Mouse (Mus musculus) embryonic facial prominence, embryonic 10.5 days (tissue): ENCODE measurements around the gene Tsc2. TPM values are rescaled to one million over a fixed set of nuclear protein-coding genes. Genes with fewer than 3 reads are reported as not detected.

Experiments
- DNase-seq: peaks from one replicate; pipeline ENCODE4 v3.0.0-alpha.2; 2017; ENCODE audit warnings: low spot score
- H3K27ac ChIP-seq: fragments of 300-500 bp; sonication (generic); replicated peaks from 2 replicates; pipeline ENCODE4 v1.5.1; 2016; ENCODE audit warnings: mild to moderate bottlenecking
- H3K27me3 ChIP-seq: fragments of 300-500 bp; sonication (generic); replicated peaks from 2 replicates; pipeline ENCODE4 v1.6.1; 2016; ENCODE audit warnings: low read depth, mild to moderate bottlenecking; ENCODE audit not compliant: poor library complexity, severe bottlenecking
- H3K36me3 ChIP-seq: fragments of 300-500 bp; sonication (generic); replicated peaks from 2 replicates; pipeline ENCODE4 v1.6.1; 2016; ENCODE audit warnings: mild to moderate bottlenecking, moderate library complexity
- H3K4me1 ChIP-seq: fragments of 300-500 bp; sonication (generic); 2 replicates; pipeline ENCODE4 v1.6.1; 2016
- H3K4me3 ChIP-seq: fragments of 300-500 bp; sonication (generic); 2 replicates; pipeline ENCODE4 v1.5.1; 2016; ENCODE audit warnings: mild to moderate bottlenecking, moderate library complexity
- H3K9me3 ChIP-seq: fragments of 300-500 bp; sonication (generic); 2 replicates; pipeline ENCODE4 v1.6.1; 2016; ENCODE audit warnings: mild to moderate bottlenecking
- WGBS: fragments of 180-500 bp; shearing (Covaris S2); methylation state at CpG from one replicate; pipeline ENCODE4 v1.1.7; 2016; 5-methylcytosine and 5-hydroxymethylcytosine counted together
- polyA plus RNA-seq: library from polyadenylated mRNA; unstranded; fragments of >200 nt; fragmentation: Nextera tagmentation; extraction: Ambion mirVana; gene quantifications from 2 replicates; pipeline ENCODE4 v1.2.1, GENCODE M21; 2016

The Tsc2 gene
- polyA plus RNA-seq, 1 experiment from 2014 or later, result 70.4 TPM

DNA sequence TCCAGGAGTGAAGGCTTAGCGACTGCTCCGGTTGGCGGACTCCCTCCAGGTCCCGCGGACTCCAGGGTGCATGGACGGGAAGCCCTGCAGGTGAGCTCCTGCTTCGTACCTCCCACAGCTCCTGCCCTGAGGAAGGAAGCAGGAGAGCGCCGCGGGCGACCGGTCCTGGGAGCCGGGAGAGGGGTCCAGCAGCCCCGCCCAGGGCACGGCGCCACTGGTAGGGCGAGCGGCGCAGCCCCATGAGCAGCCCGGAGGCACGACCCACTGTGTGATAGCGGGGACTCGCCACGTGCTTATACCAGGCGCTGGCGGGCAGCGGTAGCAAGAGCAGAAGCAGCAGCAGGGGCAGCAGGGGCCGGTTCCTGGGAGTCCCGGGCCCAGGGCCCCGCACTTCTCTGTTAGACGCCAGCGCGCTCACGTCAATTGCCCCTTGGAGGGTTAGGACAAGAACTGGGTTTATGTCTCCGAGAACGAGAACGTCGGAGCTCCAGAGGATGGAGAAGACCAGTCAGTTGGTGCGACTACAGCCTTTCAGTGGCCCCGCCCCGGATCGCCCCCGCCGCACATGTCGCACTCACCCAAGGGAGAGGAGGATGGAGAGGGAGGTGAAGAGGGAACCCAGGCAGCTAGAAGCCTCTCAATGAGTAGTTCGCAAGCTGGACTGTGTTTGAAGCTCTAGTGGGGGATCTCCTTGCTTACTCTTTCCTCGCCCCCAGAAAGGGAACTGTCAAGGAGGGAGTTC is 25.8 kb upstream of the Tsc2 start, which contains the start of gene Npw:
Npw (minus strand) TSS at position 441 of the 742 bp plus-strand sequence.
- no peaks in the 10 kb centered on the region for H3K36me3 ChIP-seq
- peak within 1 kb of the TSS; percentile 45; the same call in 1 of the 2 replicates for H3K27ac ChIP-seq
- peak; percentile 60 for DNase-seq
- no peaks in the 10 kb centered on the region for H3K9me3 ChIP-seq
- peak within 1 kb of the TSS; percentile 61 for H3K4me3 ChIP-seq
- peaks cover 23% of the 10 kb centered on the region for H3K4me1 ChIP-seq
- peaks cover 63% of the 10 kb centered on the region for H3K27me3 ChIP-seq
- 1% methylated on average over 47 of the region's 47 CpGs for WGBS

DNA sequence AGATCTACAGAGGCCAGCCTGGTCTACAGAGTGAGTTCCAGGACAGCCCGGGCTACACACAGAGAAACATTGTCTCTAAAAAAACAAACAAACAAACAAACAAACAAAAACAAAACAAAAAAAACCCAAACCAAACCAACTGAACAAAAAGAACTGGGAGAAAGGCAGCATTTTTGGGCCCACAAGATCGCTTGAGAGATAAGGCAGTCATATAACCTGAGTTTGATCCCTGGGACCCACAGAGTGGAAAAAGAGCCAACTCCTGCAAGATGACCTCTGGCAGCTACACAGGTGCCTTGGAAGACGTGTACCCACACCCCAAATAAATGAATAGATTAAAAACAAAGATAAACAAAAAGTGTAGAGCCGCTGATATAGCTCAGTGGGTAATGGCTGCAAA is 22.5 kb upstream of the Tsc2 start:
- Histone ChIP-seq H3K27me3 (peaks cover 79% of the 10 kb centered on the region), H3K36me3 (no peaks in the 10 kb centered on the region), H3K4me1 (peaks cover 31% of the 10 kb centered on the region), H3K4me3 (no peak overlapping the region), H3K27ac (no peak overlapping the region), H3K9me3 (no peaks in the 10 kb centered on the region)
- no peak for DNase-seq
- 77% methylated on average over 4 of the region's 4 CpGs for WGBS

DNA sequence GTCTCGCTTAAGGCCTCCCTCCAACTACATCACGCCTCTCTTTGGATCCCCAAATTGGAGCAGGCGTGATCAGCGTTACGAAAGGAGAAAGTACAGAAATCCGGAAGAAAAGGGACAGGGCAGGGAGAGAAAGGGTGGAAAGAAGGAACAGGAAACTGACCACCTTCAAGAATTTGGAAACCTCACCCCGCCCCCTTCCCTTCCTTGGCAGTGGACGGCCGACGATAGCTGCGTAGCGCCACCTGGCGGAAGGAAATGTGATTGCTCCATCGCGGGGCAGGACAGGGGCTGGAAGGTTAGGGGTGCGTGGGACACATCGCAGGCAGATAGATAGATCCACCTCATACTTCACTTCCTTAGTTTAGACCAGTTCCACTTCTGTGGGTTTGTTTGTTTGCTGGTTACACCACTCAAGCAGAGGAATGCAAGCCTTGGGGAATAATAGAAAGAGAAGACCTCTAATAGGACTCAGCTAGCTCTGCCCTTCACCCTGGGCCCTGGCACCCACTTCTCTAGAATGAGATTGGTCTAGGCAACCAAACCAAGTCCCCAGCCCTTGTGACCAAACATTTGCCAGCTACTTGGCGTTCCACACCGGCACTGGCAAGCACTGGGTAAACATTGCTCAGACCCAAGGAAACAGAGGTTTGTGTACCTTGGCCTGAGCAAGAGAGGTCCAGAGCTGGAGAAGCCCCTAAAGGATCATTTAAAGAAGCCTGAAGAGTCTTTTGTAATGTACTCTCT is 21.7 kb upstream of the Tsc2 start:
- peak; percentile 90 for DNase-seq
- Histone ChIP-seq H3K27me3 (peaks cover 78% of the 10 kb centered on the region), H3K4me1 (peaks cover 39% of the 10 kb centered on the region), H3K27ac (peak overlapping the region; percentile 66), H3K4me3 (peak overlapping the region; percentile 50), H3K9me3 (no peaks in the 10 kb centered on the region), H3K36me3 (no peaks in the 10 kb centered on the region)
- 5% methylated on average over 19 of the region's 19 CpGs for WGBS

DNA sequence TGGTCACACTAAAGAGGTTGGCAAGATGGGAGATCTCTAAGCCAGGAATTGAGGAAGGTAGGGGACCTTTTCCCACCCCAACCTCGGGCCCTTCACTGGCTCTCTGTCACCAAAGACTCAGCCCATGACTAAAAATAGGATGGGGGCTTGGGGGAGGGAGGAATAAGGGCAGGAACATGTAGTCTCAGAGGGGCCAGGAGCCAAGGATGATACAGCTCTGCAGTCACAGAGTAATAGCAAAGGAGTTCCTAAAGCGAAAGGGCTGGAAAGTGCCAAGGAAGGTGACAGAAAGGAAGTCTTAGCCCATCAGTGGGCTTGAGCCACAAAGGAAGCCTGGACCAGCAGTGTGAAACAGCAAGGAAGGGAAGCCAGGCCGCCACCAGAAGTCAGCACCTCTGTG is 19.4 kb upstream of the Tsc2 start:
- H3K36me3 ChIP-seq, result no peaks in the 10 kb centered on the region; the same call in 1 of the 2 replicates
- H3K4me1 ChIP-seq, result peaks cover 35% of the 10 kb centered on the region
- 81% methylated on average over 3 of the region's 3 CpGs for WGBS
- H3K9me3 ChIP-seq, result no peaks in the 10 kb centered on the region
- H3K4me3 ChIP-seq, result no peak overlapping the region
- H3K27me3 ChIP-seq, result peaks cover 72% of the 10 kb centered on the region
- DNase-seq, result no peak
- no peak overlapping the region for H3K27ac ChIP-seq

DNA sequence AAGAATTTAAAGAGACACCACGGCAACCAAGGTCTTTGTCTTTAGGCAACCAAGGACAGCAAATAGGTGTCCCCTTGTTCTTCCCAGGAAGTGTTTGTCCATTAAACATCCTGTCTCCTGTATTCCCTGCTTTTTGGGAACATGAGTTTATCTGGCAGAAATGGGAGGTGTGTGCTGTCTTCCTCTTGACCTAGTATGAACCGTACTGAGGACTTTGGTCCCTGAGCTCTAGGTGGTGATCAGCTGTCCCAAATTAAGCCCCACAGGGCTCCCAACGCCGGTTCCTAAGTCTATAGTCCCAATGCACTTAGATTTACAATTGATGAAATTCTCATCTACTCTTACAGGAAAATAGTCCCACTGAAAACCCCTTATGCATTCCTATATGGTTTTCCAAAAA is 18.3 kb upstream of the Tsc2 start:
- peak overlapping the region; percentile 88; the same call in 1 of the 2 replicates for H3K4me3 ChIP-seq

DNA sequence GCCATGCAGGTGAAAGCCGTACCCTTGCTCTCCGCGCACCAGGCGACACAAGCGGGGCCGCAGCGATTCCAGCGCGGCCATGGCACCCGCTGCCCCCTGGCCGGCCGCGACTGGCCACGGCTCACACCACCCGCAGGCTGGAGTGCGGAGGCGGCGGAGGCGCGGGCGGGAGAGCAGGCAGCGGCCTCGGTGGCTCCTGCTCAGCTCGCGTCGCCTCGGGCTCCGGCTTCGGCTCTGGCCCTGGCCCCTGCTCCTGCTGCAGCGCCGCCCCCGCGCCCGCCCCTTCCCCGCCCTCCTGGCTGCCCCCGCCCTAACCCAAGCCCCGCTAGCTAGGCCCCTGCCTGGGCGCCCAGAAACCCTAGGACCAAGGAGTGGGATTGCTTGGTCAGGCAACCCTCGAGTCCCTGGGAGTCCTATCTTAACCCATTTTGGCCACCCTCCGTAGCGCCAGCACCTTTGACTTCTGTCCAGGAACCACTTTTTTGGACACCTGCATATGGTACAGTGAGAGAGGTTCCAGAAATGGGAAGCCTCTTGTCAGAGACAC is 17.7 kb upstream of the Tsc2 start, which contains the start of gene Slc9a3r2:
Slc9a3r2 (minus strand) TSS at position 258 of the 547 bp plus-strand sequence.
- Histone ChIP-seq H3K9me3 (no peaks in the 10 kb centered on the region), H3K4me1 (peaks cover 41% of the 10 kb centered on the region), H3K27me3 (peaks cover 57% of the 10 kb centered on the region), H3K4me3 (peak within 1 kb of the TSS; percentile 88), H3K27ac (peak within 1 kb of the TSS; percentile 87), H3K36me3 (peaks cover 2% of the 10 kb centered on the region; the same call in 1 of the 2 replicates)
- DNase-seq, result peak; percentile 84
- WGBS, result under 1% methylated on average over 41 of the region's 41 CpGs

More for the DNA sequence above, 18.3 kb upstream of the Tsc2 start:
- Histone ChIP-seq H3K36me3 (no peaks in the 10 kb centered on the region; the same call in 1 of the 2 replicates), H3K9me3 (no peaks in the 10 kb centered on the region), H3K4me1 (peaks cover 35% of the 10 kb centered on the region), H3K27ac (peak overlapping the region; percentile 87; the same call in 1 of the 2 replicates), H3K27me3 (peaks cover 62% of the 10 kb centered on the region)
- 79% methylated on average over 4 of the region's 4 CpGs for WGBS
- DNase-seq, result no peak

DNA sequence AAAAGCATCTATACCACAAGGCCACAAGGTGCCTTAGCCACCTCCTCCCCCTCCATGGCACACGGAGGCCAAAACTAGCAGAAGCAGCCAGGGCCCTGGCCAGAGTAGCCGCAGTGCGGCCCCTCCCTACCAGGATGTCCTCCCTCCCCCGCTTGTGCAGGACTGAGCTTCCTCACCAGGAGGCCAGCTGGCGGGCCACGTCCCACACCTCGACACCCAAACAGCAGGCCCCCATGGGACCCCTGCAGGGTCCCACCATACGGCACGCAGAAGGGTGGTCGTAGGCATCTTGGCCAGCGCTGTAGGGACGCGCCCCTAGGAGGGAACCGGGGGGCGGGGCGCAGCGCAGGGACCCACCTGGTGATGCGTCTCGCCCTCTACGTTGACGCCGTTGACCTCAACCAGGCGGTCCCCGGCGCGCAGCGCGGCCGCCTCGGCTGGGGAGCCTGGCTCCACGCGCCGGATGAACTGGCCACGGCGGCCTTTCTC is 17.2 kb upstream of the Tsc2 start:
- peak overlapping the region; percentile 87 for H3K27ac ChIP-seq
- peak overlapping the region; percentile 88 for H3K4me3 ChIP-seq
- WGBS, result under 1% methylated on average over 35 of the region's 35 CpGs
- no peaks in the 10 kb centered on the region for H3K9me3 ChIP-seq
- peak; percentile 59 for DNase-seq
- peaks cover 2% of the 10 kb centered on the region; the same call in 1 of the 2 replicates for H3K36me3 ChIP-seq
- peaks cover 46% of the 10 kb centered on the region for H3K4me1 ChIP-seq
- H3K27me3 ChIP-seq, result peaks cover 53% of the 10 kb centered on the region

DNA sequence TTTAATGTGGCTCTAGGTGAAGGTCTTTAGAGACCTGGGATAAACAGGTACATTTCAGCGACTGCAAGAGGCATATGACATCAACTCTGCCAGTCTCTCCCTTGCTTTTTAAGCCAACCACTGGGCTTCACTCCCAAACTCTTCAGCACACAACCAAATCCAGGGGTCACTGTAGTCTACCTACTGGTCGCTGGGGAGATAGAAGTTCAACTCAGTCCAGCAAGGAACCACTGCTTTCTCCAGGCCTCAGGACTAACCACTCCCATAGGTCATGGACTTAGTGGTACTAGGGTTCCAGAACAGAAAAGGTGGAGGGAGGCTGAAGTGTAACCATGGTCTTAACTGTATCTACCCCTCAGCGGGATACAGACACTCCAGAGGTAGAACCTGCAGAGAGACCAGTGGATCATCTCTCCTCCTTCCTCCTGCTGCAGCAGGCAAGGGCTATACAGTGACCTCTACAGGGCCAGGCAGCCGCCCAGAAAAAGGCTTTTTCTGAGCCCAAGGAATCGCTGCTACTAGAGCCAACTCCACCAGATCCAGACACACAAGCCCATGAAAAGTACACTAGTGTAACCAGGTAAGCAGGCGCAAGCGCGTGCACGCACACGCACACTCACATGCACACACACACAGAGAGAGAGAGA is 16.4 kb upstream of the Tsc2 start:
- WGBS, result 72% methylated on average over 10 of the region's 10 CpGs

DNA sequence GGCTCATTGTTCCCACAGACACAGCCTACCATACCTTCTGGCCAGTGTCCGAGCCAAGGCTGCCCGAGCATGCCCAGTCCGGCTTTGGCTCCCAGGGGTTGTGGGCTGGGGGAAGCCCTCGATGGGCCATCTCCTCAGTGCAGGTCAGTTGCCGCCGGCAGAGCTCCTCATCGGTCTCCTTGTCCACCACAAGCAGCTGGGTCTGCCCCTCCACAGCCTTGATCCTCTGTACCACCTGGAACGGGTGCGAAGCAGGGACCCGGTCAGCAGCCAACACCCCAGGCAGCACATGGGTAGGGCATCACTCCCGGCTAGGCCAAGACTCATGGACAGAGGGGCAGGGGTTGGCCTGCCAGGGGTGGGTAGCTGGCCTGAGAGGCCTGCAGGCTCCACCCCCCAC is 15.1 kb upstream of the Tsc2 start:
- DNase-seq, result no peak
- Histone ChIP-seq H3K4me3 (peak overlapping the region; percentile 88; the same call in 1 of the 2 replicates), H3K4me1 (peaks cover 63% of the 10 kb centered on the region), H3K27me3 (peaks cover 49% of the 10 kb centered on the region), H3K36me3 (peaks cover 8% of the 10 kb centered on the region; the same call in 1 of the 2 replicates), H3K9me3 (no peaks in the 10 kb centered on the region), H3K27ac (0 out of 2 replicates have a peak overlapping the region, but pooled peaks have one; percentile 5)
- 86% methylated on average over 11 of the region's 11 CpGs for WGBS

More for the DNA sequence above, 16.4 kb upstream of the Tsc2 start:
- H3K27me3 ChIP-seq, result peaks cover 53% of the 10 kb centered on the region
- DNase-seq, result no peak
- peak overlapping the region; percentile 88 for H3K4me3 ChIP-seq
- peaks cover 5% of the 10 kb centered on the region; the same call in 1 of the 2 replicates for H3K36me3 ChIP-seq
- H3K9me3 ChIP-seq, result no peaks in the 10 kb centered on the region
- H3K27ac ChIP-seq, result 0 out of 2 replicates have a peak overlapping the region, but pooled peaks have one; percentile 87
- H3K4me1 ChIP-seq, result peaks cover 51% of the 10 kb centered on the region

DNA sequence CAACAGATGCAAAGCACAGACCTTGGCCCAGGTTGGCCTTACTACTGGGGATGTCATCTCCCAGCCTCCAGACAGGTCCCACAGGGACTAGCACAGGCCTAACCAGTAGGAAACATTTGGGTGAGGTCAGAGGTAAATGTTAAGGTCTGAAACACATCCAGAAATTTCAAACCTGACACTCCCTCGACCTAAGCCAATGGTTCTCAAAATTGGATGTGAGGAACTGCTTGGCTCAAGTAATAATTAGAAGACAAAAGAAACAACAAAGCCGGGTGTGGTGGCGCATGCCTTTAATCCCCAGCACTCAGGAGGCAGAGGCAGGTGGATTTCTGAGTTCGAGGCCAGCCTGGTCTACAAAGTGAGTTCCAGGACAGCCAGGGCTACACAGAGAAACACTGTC is 14.0 kb upstream of the Tsc2 start:
- peaks cover 18% of the 10 kb centered on the region for H3K36me3 ChIP-seq
- H3K27me3 ChIP-seq, result peaks cover 39% of the 10 kb centered on the region
- no peak overlapping the region for H3K4me3 ChIP-seq
- H3K27ac ChIP-seq, result no peak overlapping the region
- no peaks in the 10 kb centered on the region for H3K9me3 ChIP-seq
- peaks cover 67% of the 10 kb centered on the region for H3K4me1 ChIP-seq
- no peak for DNase-seq
- 84% methylated on average over 4 of the region's 4 CpGs for WGBS

DNA sequence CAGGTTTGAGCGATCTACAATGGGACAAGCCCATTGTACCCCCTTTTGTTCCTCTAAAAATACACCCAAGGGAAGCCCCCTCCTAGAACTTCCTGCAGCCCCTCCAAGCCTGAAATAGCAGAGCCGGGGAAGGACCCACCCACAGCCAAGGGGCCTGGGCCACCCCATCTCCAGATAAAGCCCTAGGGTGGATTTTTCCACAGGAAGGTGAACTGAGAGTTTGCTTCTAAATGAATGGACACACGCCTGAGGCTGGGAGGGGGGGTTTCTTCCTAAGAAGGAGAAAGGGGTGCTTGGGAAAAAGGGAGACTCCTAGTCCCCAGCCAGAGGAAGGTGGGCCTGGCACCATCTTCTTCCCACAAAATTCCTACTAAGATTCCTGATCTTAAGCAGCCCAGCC is 13.5 kb upstream of the Tsc2 start:
- Histone ChIP-seq H3K4me3 (no peak overlapping the region), H3K27me3 (peaks cover 34% of the 10 kb centered on the region), H3K27ac (peak overlapping the region; percentile 84; the same call in 1 of the 2 replicates), H3K9me3 (no peaks in the 10 kb centered on the region), H3K36me3 (peaks cover 21% of the 10 kb centered on the region), H3K4me1 (peaks cover 67% of the 10 kb centered on the region)
- 79% methylated on average over 3 of the region's 3 CpGs for WGBS
- DNase-seq, result no peak
